Mouse (Mus musculus): ENCODE measurements around the gene Clint1. TPM values are rescaled to one million over a fixed set of nuclear protein-coding genes. Genes with fewer than 3 reads are reported as not detected.
A peak's percentile ranks its signal among the peaks of the same experiment; 100 is the strongest.

The Clint1 gene
- polyA plus RNA-seq, 1 experiment from 2014 or later: 52.2 TPM

GRCm38 (mm10) chr11:45810805-45811204, 41.0 kb upstream of the Clint1 start:
- Histone ChIP-seq H3K9me3 (replicated peaks; ENCODE audit: control insufficient read depth, low read length) (no peaks in the 10 kb centered on the region), H3K4me1 (ENCODE audit: control insufficient read depth, low read depth, low read length) (peaks cover 61% of the 10 kb centered on the region), H3K27ac (ENCODE audit: low read length) (peak overlapping the region; percentile 99), H3K4me3 (ENCODE audit: low read depth, low read length) (peak overlapping the region; percentile 5; the same call in 1 of the 2 replicates), H3K36me3 (ENCODE audit: control insufficient read depth, insufficient read depth) (no peaks in the 10 kb centered on the region), H3K9ac (ENCODE audit: low read depth, low read length) (peak overlapping the region; percentile 46), H3K27me3 (ENCODE audit: control insufficient read depth, insufficient read depth, low read depth, low read length) (no peaks in the 10 kb centered on the region), H3K4me2 (ENCODE audit: low read depth, low read length) (peak overlapping the region; percentile 54)
- WGBS (ENCODE audit: insufficient replicate concordance): 34% methylated on average over 8 of the region's 8 CpGs
- peak; percentile 90 for ATAC-seq (ENCODE audit: low read depth)

DNA sequence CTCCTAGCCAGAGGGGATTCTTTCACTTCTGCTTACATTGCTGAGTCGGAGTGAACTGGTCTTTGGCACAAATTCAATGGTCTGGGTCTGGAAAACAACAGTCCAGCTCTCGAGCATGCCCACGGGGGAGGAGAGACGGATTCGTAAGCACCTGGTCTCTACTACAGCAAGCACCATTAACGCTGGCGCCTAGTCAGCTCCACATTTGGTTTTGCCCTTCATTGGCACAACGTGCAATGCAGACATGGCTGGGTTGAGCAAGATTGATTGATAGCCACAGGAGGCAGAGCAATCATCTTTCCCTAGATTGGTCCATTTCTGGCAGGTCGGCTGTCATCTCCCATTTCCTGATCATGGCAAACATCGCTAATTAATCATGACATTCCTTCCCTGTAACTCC, 36.2 kb upstream of the Clint1 start:
- Histone ChIP-seq H3K27ac (ENCODE audit: low read length) (no peak overlapping the region), H3K4me3 (ENCODE audit: low read depth, low read length) (no peak overlapping the region), H3K9ac (ENCODE audit: low read depth, low read length) (no peak overlapping the region), H3K4me2 (ENCODE audit: low read depth, low read length) (no peak overlapping the region), H3K4me1 (ENCODE audit: control insufficient read depth, low read depth, low read length) (peaks cover 14% of the 10 kb centered on the region), H3K9me3 (replicated peaks; ENCODE audit: control insufficient read depth, low read length) (no peaks in the 10 kb centered on the region), H3K27me3 (ENCODE audit: control insufficient read depth, insufficient read depth, low read depth, low read length) (no peaks in the 10 kb centered on the region), H3K36me3 (ENCODE audit: control insufficient read depth, insufficient read depth) (no peaks in the 10 kb centered on the region)
- no peak for ATAC-seq (ENCODE audit: low read depth)
- WGBS (ENCODE audit: insufficient replicate concordance): 77% methylated on average over 10 of the region's 10 CpGs

DNA sequence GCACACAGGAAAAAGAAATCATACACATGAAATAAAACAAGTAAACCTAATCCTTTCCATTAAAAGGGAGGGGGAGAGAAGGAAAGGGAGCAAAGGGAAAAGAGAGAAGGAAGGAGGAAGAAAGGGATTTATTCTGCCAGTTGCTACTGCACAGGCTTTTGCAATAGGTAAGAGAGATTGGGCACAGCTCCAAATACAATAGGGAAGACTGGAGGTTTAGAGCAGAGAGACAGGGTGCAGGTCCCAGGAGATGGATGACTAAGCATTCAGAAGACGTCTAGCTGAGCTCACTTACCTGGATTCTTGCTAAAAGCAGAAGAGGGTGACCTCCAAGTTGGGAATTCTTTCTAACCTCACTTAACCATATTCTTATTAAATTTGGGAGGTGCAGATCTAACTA, 35.1 kb upstream of the Clint1 start:
- H3K27me3 ChIP-seq (ENCODE audit: control insufficient read depth, insufficient read depth, low read depth, low read length): no peaks in the 10 kb centered on the region
- H3K4me2 ChIP-seq (ENCODE audit: low read depth, low read length): no peak overlapping the region
- H3K4me1 ChIP-seq (ENCODE audit: control insufficient read depth, low read depth, low read length): peaks cover 4% of the 10 kb centered on the region
- H3K4me3 ChIP-seq (ENCODE audit: low read depth, low read length): no peak overlapping the region
- no peaks in the 10 kb centered on the region for H3K36me3 ChIP-seq (ENCODE audit: control insufficient read depth, insufficient read depth)
- no peaks in the 10 kb centered on the region for H3K9me3 ChIP-seq (replicated peaks; ENCODE audit: control insufficient read depth, low read length)
- WGBS (ENCODE audit: insufficient replicate concordance): 33% methylated on average over 1 of the region's 1 CpGs
- no peak overlapping the region for H3K27ac ChIP-seq (ENCODE audit: low read length)
- ATAC-seq (ENCODE audit: low read depth): no peak
- H3K9ac ChIP-seq (ENCODE audit: low read depth, low read length): no peak overlapping the region

DNA sequence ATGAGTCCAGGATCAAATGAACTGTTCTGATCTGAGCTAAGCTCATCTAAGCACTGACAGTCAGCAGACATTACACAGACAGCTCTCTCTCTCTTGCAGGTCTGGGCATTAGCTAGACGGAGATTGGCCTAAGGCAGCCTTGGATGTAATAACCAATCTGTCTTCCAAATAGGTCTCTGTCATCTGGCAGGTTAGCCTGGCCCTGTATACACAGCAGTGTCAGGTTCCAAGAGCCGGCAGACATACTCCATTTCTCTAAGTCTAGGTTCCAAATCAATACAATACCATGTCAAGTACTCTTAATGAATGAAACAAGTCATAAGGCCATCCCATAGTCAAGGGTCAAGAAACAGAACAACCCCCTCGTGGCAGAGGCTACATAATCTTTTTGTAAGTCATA, 33.9 kb upstream of the Clint1 start:
- Histone ChIP-seq H3K27ac (ENCODE audit: low read length) (no peak overlapping the region), H3K4me2 (ENCODE audit: low read depth, low read length) (no peak overlapping the region), H3K36me3 (ENCODE audit: control insufficient read depth, insufficient read depth) (no peaks in the 10 kb centered on the region), H3K27me3 (ENCODE audit: control insufficient read depth, insufficient read depth, low read depth, low read length) (no peaks in the 10 kb centered on the region), H3K4me3 (ENCODE audit: low read depth, low read length) (no peak overlapping the region), H3K4me1 (ENCODE audit: control insufficient read depth, low read depth, low read length) (no peaks in the 10 kb centered on the region), H3K9ac (ENCODE audit: low read depth, low read length) (no peak overlapping the region), H3K9me3 (replicated peaks; ENCODE audit: control insufficient read depth, low read length) (no peaks in the 10 kb centered on the region)
- WGBS (ENCODE audit: insufficient replicate concordance): 55% methylated on average over 3 of the region's 3 CpGs
- no peak for ATAC-seq (ENCODE audit: low read depth)

- H3K9me3 ChIP-seq (replicated peaks; ENCODE audit: control insufficient read depth, low read length): no peaks in the 10 kb centered on the region
- H3K27me3 ChIP-seq (ENCODE audit: control insufficient read depth, insufficient read depth, low read depth, low read length): no peaks in the 10 kb centered on the region
- WGBS (ENCODE audit: insufficient replicate concordance): 76% methylated on average over 6 of the region's 6 CpGs
- no peak overlapping the region for H3K9ac ChIP-seq (ENCODE audit: low read depth, low read length)
- no peak for ATAC-seq (ENCODE audit: low read depth)
- H3K4me1 ChIP-seq (ENCODE audit: control insufficient read depth, low read depth, low read length): no peaks in the 10 kb centered on the region
- no peak overlapping the region for H3K4me3 ChIP-seq (ENCODE audit: low read depth, low read length)
- no peak overlapping the region for H3K4me2 ChIP-seq (ENCODE audit: low read depth, low read length)
- H3K36me3 ChIP-seq (ENCODE audit: control insufficient read depth, insufficient read depth): no peaks in the 10 kb centered on the region
- no peak overlapping the region for H3K27ac ChIP-seq (ENCODE audit: low read length)
Measured at GRCm38 (mm10) chr11:45820930-45821329, 30.9 kb upstream of the Clint1 start.

GRCm38 (mm10) chr11:45830112-45830511, 21.7 kb upstream of the Clint1 start:
- H3K36me3 ChIP-seq (ENCODE audit: control insufficient read depth, insufficient read depth): no peaks in the 10 kb centered on the region
- H3K9me3 ChIP-seq (replicated peaks; ENCODE audit: control insufficient read depth, low read length): no peaks in the 10 kb centered on the region
- H3K4me2 ChIP-seq (ENCODE audit: low read depth, low read length): no peak overlapping the region
- H3K27me3 ChIP-seq (ENCODE audit: control insufficient read depth, insufficient read depth, low read depth, low read length): no peaks in the 10 kb centered on the region
- H3K4me1 ChIP-seq (ENCODE audit: control insufficient read depth, low read depth, low read length): no peaks in the 10 kb centered on the region
- H3K9ac ChIP-seq (ENCODE audit: low read depth, low read length): no peak overlapping the region
- no peak overlapping the region for H3K27ac ChIP-seq (ENCODE audit: low read length)
- ATAC-seq (ENCODE audit: low read depth): no peak
- H3K4me3 ChIP-seq (ENCODE audit: low read depth, low read length): no peak overlapping the region

- Histone ChIP-seq H3K27me3 (ENCODE audit: control insufficient read depth, insufficient read depth, low read depth, low read length) (no peaks in the 10 kb centered on the region), H3K4me3 (ENCODE audit: low read depth, low read length) (no peak overlapping the region), H3K4me1 (ENCODE audit: control insufficient read depth, low read depth, low read length) (peaks cover 2% of the 10 kb centered on the region), H3K27ac (ENCODE audit: low read length) (no peak overlapping the region), H3K4me2 (ENCODE audit: low read depth, low read length) (no peak overlapping the region), H3K9ac (ENCODE audit: low read depth, low read length) (no peak overlapping the region), H3K9me3 (replicated peaks; ENCODE audit: control insufficient read depth, low read length) (no peaks in the 10 kb centered on the region), H3K36me3 (ENCODE audit: control insufficient read depth, insufficient read depth) (no peaks in the 10 kb centered on the region)
- ATAC-seq (ENCODE audit: low read depth): no peak
- 63% methylated on average over 9 of the region's 9 CpGs for WGBS (ENCODE audit: insufficient replicate concordance)
Measured at GRCm38 (mm10) chr11:45830743-45831310, 21.0 kb upstream of the Clint1 start.

DNA sequence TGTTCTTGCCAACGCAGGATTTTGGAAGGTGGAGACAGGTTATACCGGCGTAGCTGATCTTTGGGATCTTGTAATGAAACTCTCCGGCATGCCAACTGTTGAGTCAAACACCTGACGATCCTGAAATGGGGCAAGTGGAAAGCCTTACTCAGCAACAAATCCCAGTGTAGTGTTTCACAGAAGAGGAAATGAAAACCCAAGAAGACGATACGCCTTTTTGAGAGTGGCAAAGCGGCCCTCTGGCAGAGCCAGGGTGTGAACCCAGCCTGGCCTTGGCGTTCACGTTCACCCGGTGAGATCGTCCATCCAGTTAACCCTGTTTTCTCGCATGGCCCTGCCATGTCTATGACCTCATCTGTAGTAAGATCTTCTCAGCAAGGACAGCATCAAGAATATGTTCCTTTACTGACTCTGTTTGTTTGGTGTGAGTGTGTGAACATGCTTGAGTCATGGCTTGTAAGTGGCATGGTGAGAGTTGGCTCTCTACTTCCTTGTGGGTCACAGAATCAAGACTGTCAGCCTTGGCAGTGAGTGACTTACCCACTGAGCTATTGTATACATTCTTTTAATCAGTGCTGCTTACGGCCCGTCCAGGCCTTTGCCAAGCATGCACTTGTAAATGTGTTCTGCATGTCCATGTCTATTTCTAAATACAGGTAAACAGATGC, 20.2 kb upstream of the Clint1 start:
- ATAC-seq (ENCODE audit: low read depth): no peak
- H3K4me3 ChIP-seq (ENCODE audit: low read depth, low read length): no peak overlapping the region
- H3K36me3 ChIP-seq (ENCODE audit: control insufficient read depth, insufficient read depth): no peaks in the 10 kb centered on the region
- no peak overlapping the region for H3K9ac ChIP-seq (ENCODE audit: low read depth, low read length)
- no peaks in the 10 kb centered on the region for H3K27me3 ChIP-seq (ENCODE audit: control insufficient read depth, insufficient read depth, low read depth, low read length)
- no peaks in the 10 kb centered on the region for H3K9me3 ChIP-seq (replicated peaks; ENCODE audit: control insufficient read depth, low read length)
- peaks cover 4% of the 10 kb centered on the region for H3K4me1 ChIP-seq (ENCODE audit: control insufficient read depth, low read depth, low read length)
- no peak overlapping the region for H3K4me2 ChIP-seq (ENCODE audit: low read depth, low read length)
- WGBS (ENCODE audit: insufficient replicate concordance): 79% methylated on average over 15 of the region's 15 CpGs
- no peak overlapping the region for H3K27ac ChIP-seq (ENCODE audit: low read length)

GRCm38 (mm10) chr11:45835625-45836255, 16.1 kb upstream of the Clint1 start:
- Histone ChIP-seq H3K4me3 (ENCODE audit: low read depth, low read length) (no peak overlapping the region), H3K9ac (ENCODE audit: low read depth, low read length) (no peak overlapping the region), H3K27ac (ENCODE audit: low read length) (no peak overlapping the region), H3K4me1 (ENCODE audit: control insufficient read depth, low read depth, low read length) (peaks cover 15% of the 10 kb centered on the region), H3K36me3 (ENCODE audit: control insufficient read depth, insufficient read depth) (no peaks in the 10 kb centered on the region), H3K9me3 (replicated peaks; ENCODE audit: control insufficient read depth, low read length) (no peaks in the 10 kb centered on the region), H3K4me2 (ENCODE audit: low read depth, low read length) (no peak overlapping the region), H3K27me3 (ENCODE audit: control insufficient read depth, insufficient read depth, low read depth, low read length) (no peaks in the 10 kb centered on the region)
- ATAC-seq (ENCODE audit: low read depth): no peak
- WGBS (ENCODE audit: insufficient replicate concordance): 51% methylated on average over 4 of the region's 4 CpGs
